Mouse (Mus musculus) forebrain, embryonic 11.5 days (tissue): ENCODE measurements at regions not wholly inside any gene's neighbourhood (a gene's known extent, or its start where the extent isn't known, plus 50 kb on each side); places are given as distances from the start of the nearest gene placed in this dataset.

Source experiments
- ATAC-seq: fragments of 200-750 bp; cut with Nextera tagmentation; replicated peaks from 2 replicates; pipeline ENCODE4 v1.8.0; 2017; ENCODE audit warnings: moderate TSS enrichment; ENCODE audit not compliant: low FRiP score
- DNase-seq: peaks from one replicate; pipeline ENCODE4 v3.0.0-alpha.2; 2017; ENCODE audit warnings: low spot score
- H3K27ac ChIP-seq: fragments of 300-500 bp; sonication (generic); 2 replicates; pipeline ENCODE4 v1.5.1; 2014; ENCODE audit warnings: low read depth, low read length
- H3K27me3 ChIP-seq: fragments of 300-500 bp; sonication (generic); 2 replicates; pipeline ENCODE4 v1.6.1; 2014; ENCODE audit warnings: mild to moderate bottlenecking, low read length, mixed read lengths; ENCODE audit not compliant: control insufficient read depth, insufficient read depth
- H3K36me3 ChIP-seq: fragments of 300-500 bp; sonication (generic); 2 replicates; pipeline ENCODE4 v1.6.1; 2014; ENCODE audit warnings: mild to moderate bottlenecking, low read length, moderate library complexity, mixed read lengths; ENCODE audit not compliant: control insufficient read depth, insufficient read depth
- H3K4me1 ChIP-seq: fragments of 300-500 bp; sonication (generic); replicated peaks from 2 replicates; pipeline ENCODE4 v1.6.1; 2014; ENCODE audit warnings: low read length, mixed read lengths; ENCODE audit not compliant: control insufficient read depth, insufficient read depth
- H3K4me2 ChIP-seq: fragments of 300-500 bp; sonication (generic); 2 replicates; pipeline ENCODE4 v1.6.1; 2014; ENCODE audit warnings: low read depth, mild to moderate bottlenecking, low read length, moderate library complexity, mixed read lengths; ENCODE audit not compliant: severe bottlenecking
- H3K4me3 ChIP-seq: fragments of 300-500 bp; sonication (generic); 2 replicates; pipeline ENCODE4 v1.5.1; 2014; ENCODE audit warnings: low read depth, low read length
- H3K9ac ChIP-seq: fragments of 300-500 bp; sonication (generic); 2 replicates; pipeline ENCODE4 v1.6.1; 2014; ENCODE audit warnings: low read length
- H3K9me3 ChIP-seq: fragments of 300-500 bp; sonication (generic); 2 replicates; pipeline ENCODE4 v1.6.1; 2016; ENCODE audit warnings: low read length, mixed read lengths; ENCODE audit not compliant: control insufficient read depth
- WGBS: fragments of 180-500 bp; shearing (Covaris S2); extraction: QIAGEN DNeasy Blood & Tissue Kit; methylation state at CpG from one replicate; pipeline ENCODE4 v1.1.7; 2014; 5-methylcytosine and 5-hydroxymethylcytosine counted together

DNA sequence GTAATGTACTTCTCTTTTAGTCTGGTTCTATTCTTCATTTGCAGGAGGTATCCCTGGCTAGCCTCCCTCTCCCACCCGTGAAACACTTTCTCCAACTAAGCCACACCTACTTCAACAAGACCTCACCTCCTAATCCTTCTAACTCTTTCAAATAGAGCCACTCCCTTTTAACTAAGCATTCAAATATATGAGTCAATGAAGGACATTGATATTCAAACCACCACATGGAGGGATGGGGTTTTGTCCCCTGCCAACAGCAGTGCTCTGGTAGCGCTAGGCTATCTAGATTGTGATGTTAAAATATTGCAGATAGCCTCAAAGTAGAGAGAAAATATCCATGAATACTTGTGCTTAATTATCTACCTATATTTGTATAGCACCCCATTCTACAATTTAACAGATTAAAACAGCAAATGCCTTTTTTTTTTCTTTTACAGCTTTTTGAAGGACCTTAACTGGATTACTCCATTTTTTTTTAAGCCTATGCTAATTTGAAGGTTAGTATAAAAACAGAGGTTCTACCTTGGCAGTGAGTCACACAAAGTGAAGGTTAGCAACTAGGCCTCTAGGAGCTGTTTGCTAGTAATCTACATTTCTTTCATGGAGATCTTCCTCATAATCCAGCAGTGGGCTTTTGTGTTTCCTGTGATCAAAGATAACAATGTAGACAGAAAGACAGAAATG lies 736.7 kb downstream of the 5730522E02Rik start:
- H3K4me2 ChIP-seq, result no peak overlapping the region
- 47% methylated on average over 2 of the region's 2 CpGs for WGBS
- H3K27me3 ChIP-seq, result no peaks in the 10 kb centered on the region
- no peak for ATAC-seq
- no peak overlapping the region for H3K9ac ChIP-seq
- H3K36me3 ChIP-seq, result no peaks in the 10 kb centered on the region
- no peak for DNase-seq
- no peaks in the 10 kb centered on the region for H3K9me3 ChIP-seq
- H3K4me3 ChIP-seq, result no peak overlapping the region
- H3K27ac ChIP-seq, result no peak overlapping the region
- H3K4me1 ChIP-seq, result no peaks in the 10 kb centered on the region

- H3K27me3 ChIP-seq, result no peaks in the 10 kb centered on the region
- no peak overlapping the region for H3K9ac ChIP-seq
- 61% methylated on average over 6 of the region's 6 CpGs for WGBS
- no peaks in the 10 kb centered on the region for H3K36me3 ChIP-seq
- no peak overlapping the region for H3K4me3 ChIP-seq
- H3K27ac ChIP-seq, result no peak overlapping the region
- no peak for DNase-seq
- ATAC-seq, result no peak
- H3K9me3 ChIP-seq, result no peaks in the 10 kb centered on the region
- H3K4me1 ChIP-seq, result no peaks in the 10 kb centered on the region
- H3K4me2 ChIP-seq, result no peak overlapping the region
Observed at GRCm38 (mm10) chr11:25469819-25470218, 740.7 kb downstream of the 5730522E02Rik start.

DNA sequence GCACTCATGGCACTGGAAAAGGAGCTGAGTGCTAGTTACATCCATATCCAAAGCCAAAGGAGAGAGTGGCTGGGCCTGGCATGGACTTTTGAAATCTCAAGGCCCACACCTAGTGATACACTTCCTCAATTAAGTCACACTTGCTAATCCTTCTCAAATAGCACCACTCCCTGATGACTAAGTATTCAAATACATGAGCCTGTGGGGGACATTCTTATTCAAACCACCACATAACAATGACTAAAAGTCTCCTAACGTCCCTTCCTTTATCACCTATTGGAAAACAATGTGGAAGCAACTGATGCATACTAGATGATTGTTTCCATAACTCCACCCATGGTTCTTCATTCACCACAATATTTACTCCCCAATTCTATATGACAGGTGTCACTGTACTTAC lies 773.4 kb downstream of the 5730522E02Rik start:
- no peak for DNase-seq
- WGBS, result 60% methylated on average over 1 of the region's 1 CpGs
- Histone ChIP-seq H3K27ac (no peak overlapping the region), H3K4me3 (no peak overlapping the region), H3K9ac (no peak overlapping the region), H3K4me2 (no peak overlapping the region), H3K36me3 (no peaks in the 10 kb centered on the region), H3K9me3 (no peaks in the 10 kb centered on the region), H3K27me3 (no peaks in the 10 kb centered on the region), H3K4me1 (no peaks in the 10 kb centered on the region)
- ATAC-seq, result no peak

DNA sequence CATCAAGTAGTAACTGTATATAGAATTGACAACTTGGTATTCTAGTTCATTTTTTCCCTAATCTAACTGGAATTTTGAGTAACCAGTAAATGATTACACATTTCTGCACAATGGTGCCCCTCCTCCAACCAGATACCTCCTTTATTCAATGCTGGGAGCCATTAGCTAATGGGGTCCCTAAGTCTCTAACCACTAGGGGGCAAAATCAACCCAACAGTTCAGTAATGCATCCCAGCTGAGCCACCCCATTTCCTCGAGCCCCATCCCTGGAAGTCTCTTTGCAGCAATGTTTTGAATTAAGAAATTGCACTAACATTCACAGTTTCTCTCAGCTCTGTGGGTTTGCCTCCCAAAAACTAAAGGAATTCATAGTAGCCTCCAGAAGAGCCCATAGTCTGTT lies 774.9 kb downstream of the 5730522E02Rik start:
- DNase-seq (no peak), ATAC-seq (no peak)
- WGBS, result 43% methylated on average over 1 of the region's 1 CpGs
- Histone ChIP-seq H3K27ac (no peak overlapping the region), H3K36me3 (no peaks in the 10 kb centered on the region), H3K4me2 (no peak overlapping the region), H3K27me3 (no peaks in the 10 kb centered on the region), H3K9ac (no peak overlapping the region), H3K4me3 (no peak overlapping the region), H3K4me1 (no peaks in the 10 kb centered on the region), H3K9me3 (no peaks in the 10 kb centered on the region)

DNA sequence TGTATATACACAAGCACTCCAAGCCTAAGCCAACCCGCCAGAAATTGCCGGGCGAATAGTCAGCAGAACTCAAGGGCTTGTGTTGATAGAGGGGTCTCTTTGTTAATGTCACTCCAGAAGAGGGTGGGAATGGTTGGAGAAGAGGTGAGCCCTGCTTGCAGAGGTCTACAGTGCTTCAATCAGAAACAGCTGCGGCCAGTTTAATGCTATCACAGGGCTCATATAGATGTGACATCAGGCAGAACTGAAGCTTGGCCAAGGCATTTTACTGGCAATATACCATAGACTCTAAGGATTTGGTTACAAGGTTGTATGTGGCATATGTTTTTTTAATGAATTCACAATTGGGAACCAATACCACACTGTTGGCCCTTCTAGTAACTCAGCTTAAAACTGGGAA lies 787.4 kb downstream of the 5730522E02Rik start:
- Histone ChIP-seq H3K9ac (no peak overlapping the region), H3K9me3 (no peaks in the 10 kb centered on the region), H3K4me2 (no peak overlapping the region), H3K4me1 (no peaks in the 10 kb centered on the region), H3K4me3 (no peak overlapping the region), H3K36me3 (no peaks in the 10 kb centered on the region), H3K27me3 (no peaks in the 10 kb centered on the region), H3K27ac (no peak overlapping the region)
- no peak for DNase-seq
- WGBS, result 95% methylated on average over 4 of the region's 4 CpGs
- no peak for ATAC-seq

GRCm38 (mm10) chr11:25421486-25421885 lies 789.1 kb downstream of the 5730522E02Rik start:
- Histone ChIP-seq H3K9ac (no peak overlapping the region), H3K4me2 (no peak overlapping the region), H3K4me3 (no peak overlapping the region), H3K27me3 (no peaks in the 10 kb centered on the region), H3K9me3 (no peaks in the 10 kb centered on the region), H3K27ac (no peak overlapping the region), H3K36me3 (no peaks in the 10 kb centered on the region), H3K4me1 (no peaks in the 10 kb centered on the region)
- DNase-seq (no peak), ATAC-seq (no peak)

DNA sequence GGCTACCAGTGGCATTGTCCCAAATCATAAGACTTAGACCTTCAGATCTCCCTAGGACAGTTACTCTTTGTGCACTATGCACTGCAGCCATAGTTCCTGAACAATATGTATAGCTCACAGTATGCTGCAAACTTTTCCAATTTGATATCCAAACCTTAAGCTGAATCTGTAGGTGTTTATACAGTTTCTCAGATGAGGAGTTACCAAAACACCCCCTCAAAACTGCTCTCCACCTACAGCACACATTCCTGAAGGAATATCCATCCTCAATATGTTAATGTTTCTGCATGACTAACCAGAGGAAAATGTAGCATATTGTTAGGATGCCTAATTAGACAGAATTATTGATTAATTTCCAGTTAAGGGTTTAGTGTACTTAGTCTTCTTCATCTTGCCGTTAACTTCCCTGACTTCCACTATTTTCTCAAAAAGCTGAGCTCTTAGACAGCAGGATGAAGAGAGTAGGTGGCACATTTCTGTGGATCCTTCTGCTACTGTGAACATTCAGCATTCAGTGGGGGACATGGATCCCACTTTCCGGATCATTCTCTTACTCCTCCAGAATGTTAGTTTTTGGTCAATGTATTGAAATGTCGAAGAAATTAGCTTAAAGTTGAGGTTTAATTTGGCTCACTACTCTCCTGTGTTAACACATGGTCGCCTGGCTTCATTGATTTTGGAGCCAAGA lies 800.0 kb downstream of the 5730522E02Rik start:
- no peak overlapping the region for H3K4me2 ChIP-seq
- ATAC-seq (no peak), DNase-seq (no peak)
- H3K4me1 ChIP-seq, result no peaks in the 10 kb centered on the region
- no peaks in the 10 kb centered on the region for H3K9me3 ChIP-seq
- H3K27ac ChIP-seq, result no peak overlapping the region
- 87% methylated on average over 4 of the region's 4 CpGs for WGBS
- H3K4me3 ChIP-seq, result no peak overlapping the region
- H3K27me3 ChIP-seq, result no peaks in the 10 kb centered on the region
- H3K9ac ChIP-seq, result no peak overlapping the region
- no peaks in the 10 kb centered on the region for H3K36me3 ChIP-seq

GRCm38 (mm10) chr11:25391649-25392048 lies 818.9 kb downstream of the 5730522E02Rik start:
- H3K4me1 ChIP-seq, result no peaks in the 10 kb centered on the region
- no peaks in the 10 kb centered on the region for H3K27me3 ChIP-seq
- H3K27ac ChIP-seq, result no peak overlapping the region
- H3K4me2 ChIP-seq, result no peak overlapping the region
- no peak overlapping the region for H3K9ac ChIP-seq
- H3K9me3 ChIP-seq, result no peaks in the 10 kb centered on the region
- 76% methylated on average over 2 of the region's 2 CpGs for WGBS
- ATAC-seq (no peak), DNase-seq (no peak)
- H3K36me3 ChIP-seq, result no peaks in the 10 kb centered on the region
- H3K4me3 ChIP-seq, result no peak overlapping the region

GRCm38 (mm10) chr11:25367111-25367510 lies 843.5 kb downstream of the 5730522E02Rik start:
- no peaks in the 10 kb centered on the region for H3K36me3 ChIP-seq
- WGBS, result 59% methylated on average over 2 of the region's 2 CpGs
- no peak for ATAC-seq
- H3K4me3 ChIP-seq, result no peak overlapping the region
- H3K9ac ChIP-seq, result no peak overlapping the region
- no peak overlapping the region for H3K4me2 ChIP-seq
- H3K27me3 ChIP-seq, result no peaks in the 10 kb centered on the region
- H3K27ac ChIP-seq, result no peak overlapping the region
- H3K4me1 ChIP-seq, result peaks cover 2% of the 10 kb centered on the region; the same call in 1 of the 2 replicates
- H3K9me3 ChIP-seq, result no peaks in the 10 kb centered on the region
- no peak for DNase-seq
